ENCODE assay signal across 10 mouse cellular contexts in the genomic region with DNA sequence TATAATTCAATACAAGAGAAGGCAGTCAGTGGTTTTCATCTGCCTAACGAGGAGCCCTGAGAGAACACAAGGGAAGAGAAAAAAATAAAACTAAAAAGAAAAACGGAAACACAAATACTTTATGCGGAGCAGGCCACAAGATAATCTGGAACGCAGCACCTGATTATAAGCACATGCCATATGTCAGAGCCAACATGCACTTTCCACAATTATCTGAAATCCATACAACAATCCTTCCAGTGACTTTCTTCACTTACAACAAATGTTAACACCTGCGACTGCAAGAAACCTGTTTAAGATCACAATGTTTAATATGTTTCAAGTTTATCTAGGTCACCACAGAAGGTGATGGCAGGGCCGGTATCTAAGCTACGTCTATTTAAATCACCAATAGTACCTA. TPM values are rescaled to one million over a fixed set of nuclear protein-coding genes. Genes with fewer than 3 reads are reported as not detected.
DNase-seq lines count a peak whose midpoint lies in the region; ATAC-seq and TF ChIP-seq lines count a peak whose summit lies in the region.
"Had no signal": no experiment of that assay in that cellular context is flagged by ENCODE, and none has a peak within 500 bp of the region (broad histone marks: within the 10 kb centered on the region; RNA-seq: fewer than 3 reads in every experiment).

No protein-coding gene starts in this region.

- peak overlapping the region; percentile 89 for H3K9ac ChIP-seq in forebrain, embryonic 14.5 days (ENCODE audit: low read length)
- peak overlapping the region; percentile 87 for H3K9ac ChIP-seq in liver, embryonic 12.5 days

- peak overlapping the region; percentile 94 for H3K27ac ChIP-seq in gastrocnemius, adult 2 months
- H3K27ac ChIP-seq in forebrain, embryonic 14.5 days (ENCODE audit: low read depth, low read length): no peak overlapping the region
- peak overlapping the region; percentile 81 for H3K27ac ChIP-seq in liver, embryonic 12.5 days

- peak overlapping the region; percentile 67 for H3K4me2 ChIP-seq in forebrain, embryonic 14.5 days (ENCODE audit: low read length)
- H3K4me2 ChIP-seq in liver, embryonic 12.5 days: peak overlapping the region; percentile 91

- H3K27me3 ChIP-seq in forebrain, embryonic 14.5 days (replicated peaks; ENCODE audit: control insufficient read depth, insufficient read depth, low read length): no peaks in the 10 kb centered on the region
- H3K27me3 ChIP-seq in liver, embryonic 12.5 days (replicated peaks): no peaks in the 10 kb centered on the region

- H3K4me1 ChIP-seq in forebrain, embryonic 14.5 days (ENCODE audit: control insufficient read depth, insufficient read depth, low read length): peaks cover 15% of the 10 kb centered on the region; the same call in 1 of the 2 replicates
- peaks cover 34% of the 10 kb centered on the region for H3K4me1 ChIP-seq in liver, embryonic 12.5 days

- intact Hi-C loops in gastrocnemius, adult 2 months (cut with DNase I): no loop called here
- intact Hi-C loops in gastrocnemius, postnatal 36 days (cut with DNase I): no loop called here

- H3K4me3 ChIP-seq in gastrocnemius, adult 2 months: peak overlapping the region; percentile 84
- H3K4me3 ChIP-seq in forebrain, embryonic 14.5 days (ENCODE audit: low read depth, low read length): peak overlapping the region; percentile 93
- H3K4me3 ChIP-seq in liver, embryonic 12.5 days: peak overlapping the region; percentile 85

- ATAC-seq in forebrain, embryonic 14.5 days: no peak
- no peak for ATAC-seq in liver, embryonic 12.5 days

- TF ChIP-seq CTCF in gastrocnemius, adult 2 months (IDR thresholded peaks at IDR 0.05): no peak

- WGBS in forebrain, embryonic 14.5 days: 44% methylated on average over 7 of the region's 7 CpGs
- 23% methylated on average over 7 of the region's 7 CpGs for WGBS in liver, embryonic 12.5 days (ENCODE audit: insufficient replicate concordance)

- DNase-seq in gastrocnemius, adult 2 months: no peak
- no peak for DNase-seq in gastrocnemius, postnatal 36 days
- peak; percentile 19 for DNase-seq in 416B (ENCODE audit: low read depth)
- no peak for DNase-seq in forebrain, embryonic 14.5 days (ENCODE audit: low spot score)
- no peak for DNase-seq in embryo, embryonic 10 days (ENCODE audit: low spot score)
- DNase-seq in layer of hippocampus, postnatal 25 days (ENCODE audit: extremely low spot score in 1 of 2, low spot score in 1 of 2): no peak
- DNase-seq in embryo, embryonic 9.5 days (ENCODE audit: extremely low spot score): no peak
- DNase-seq: B cell, adult 2 months; kidney, postnatal 36 days had no signal

- H3K9me3 ChIP-seq in forebrain, embryonic 14.5 days (replicated peaks; ENCODE audit: control insufficient read depth, low read length): no peaks in the 10 kb centered on the region
- no peaks in the 10 kb centered on the region for H3K9me3 ChIP-seq in liver, embryonic 12.5 days (replicated peaks)

- H3K36me3 ChIP-seq in forebrain, embryonic 14.5 days (ENCODE audit: control insufficient read depth, insufficient read depth, low read length): peaks cover 11% of the 10 kb centered on the region; the same call in 1 of the 2 replicates
- H3K36me3 ChIP-seq in liver, embryonic 12.5 days: peaks cover 32% of the 10 kb centered on the region

RNA-seq across cellular contexts. Expression of a gene that starts 0.8 kb away (rescaled TPM):
- total RNA-seq in gastrocnemius, adult 2 months (2021): 100 to 1,000 TPM; 148 to 292 TPM
- 100 to 1,000 TPM; 181 to 187 TPM for total RNA-seq in gastrocnemius, postnatal 36 days (2021)
- polyA plus RNA-seq in forebrain, embryonic 14.5 days (2014; fragmentation: Nextera tagmentation; extraction: Ambion mirVana): 4.0 and 5.2 TPM in 2 replicates
- polyA plus RNA-seq in liver, embryonic 12.5 days (2016; fragmentation: Nextera tagmentation; extraction: Ambion mirVana): 3.0 and 4.1 TPM in 2 replicates
- total RNA-seq in layer of hippocampus, postnatal 25 days (2021): 1 to 10 TPM; 1.1 to 1.4 TPM

RNA-seq across cellular contexts. Expression of a gene that starts 1.2 kb away (rescaled TPM):
- total RNA-seq in gastrocnemius, adult 2 months (2021): 10 to 100 TPM; 26.6 to 27.7 TPM
- 10 to 100 TPM; 20.9 to 21.4 TPM for total RNA-seq in gastrocnemius, postnatal 36 days (2021)
- 60.8 and 66.8 TPM in 2 replicates for polyA plus RNA-seq in forebrain, embryonic 14.5 days (2014; fragmentation: Nextera tagmentation; extraction: Ambion mirVana)
- 97.5 and 97.7 TPM in 2 replicates for polyA plus RNA-seq in liver, embryonic 12.5 days (2016; fragmentation: Nextera tagmentation; extraction: Ambion mirVana)
- 10 to 100 TPM; 42.3 to 44.2 TPM for total RNA-seq in layer of hippocampus, postnatal 25 days (2021)

Comparison
In these comparisons a context has a peak if more than half of its experiments do, and no peak if none do; other contexts are left out.
1. RNA of a gene that starts 0.8 kb away (total RNA-seq): 148 to 292 TPM in gastrocnemius, adult 2 months and 181 to 187 TPM in gastrocnemius, postnatal 36 days; 1.1 to 1.4 TPM in layer of hippocampus, postnatal 25 days; every median in the first group is over 10 times any median in the second.
2. Peak in every context shown above with its lines, with median percentiles within 50 percentile points of each other: H3K4me3 ChIP-seq.